Mouse (Mus musculus) thymus, adult 2 months (tissue): ENCODE results near the gene Lhfp.

Source experiments
- CTCF ChIP-seq: fragments of 200-500 bp; IDR thresholded peaks from 2 replicates; pipeline ENCODE4 v1.5.1; 2012; ENCODE audit warnings: mild to moderate bottlenecking, control low read depth, low read length, moderate library complexity, borderline replicate concordance; ENCODE audit not compliant: control insufficient read depth, poor library complexity, insufficient read depth; ENCODE audit errors: extremely low read depth
- POLR2A ChIP-seq: fragments of 200-500 bp; IDR thresholded peaks from 2 replicates; pipeline ENCODE4 v1.6.1; 2012; ENCODE audit warnings: mild to moderate bottlenecking, low read length, control low read depth, moderate library complexity; ENCODE audit not compliant: control insufficient read depth, poor library complexity, insufficient read depth; ENCODE audit errors: extremely low read depth

GRCm38 (mm10) chr3:53206509-53207224 is 165.3 kb downstream of the Lhfp start:
- TF ChIP-seq CTCF, result no peak
- TF ChIP-seq POLR2A, result no peak
